Mouse (Mus musculus) kidney, adult 2 months (tissue): ENCODE measurements around the gene Zbtb37.

Experiments used
- CTCF ChIP-seq: fragments of 200-500 bp; conservative IDR thresholded peaks from 2 replicates; pipeline ENCODE4 v1.5.1; 2011; ENCODE audit warnings: low read depth, mild to moderate bottlenecking, control low read depth, low read length, moderate library complexity, mixed read lengths; ENCODE audit not compliant: insufficient read depth, insufficient read length
- POLR2A ChIP-seq: fragments of 200-500 bp; IDR thresholded peaks from one replicate; pipeline ENCODE4 v1.6.1; 2011; ENCODE audit warnings: low read depth, low read length, control low read depth

DNA sequence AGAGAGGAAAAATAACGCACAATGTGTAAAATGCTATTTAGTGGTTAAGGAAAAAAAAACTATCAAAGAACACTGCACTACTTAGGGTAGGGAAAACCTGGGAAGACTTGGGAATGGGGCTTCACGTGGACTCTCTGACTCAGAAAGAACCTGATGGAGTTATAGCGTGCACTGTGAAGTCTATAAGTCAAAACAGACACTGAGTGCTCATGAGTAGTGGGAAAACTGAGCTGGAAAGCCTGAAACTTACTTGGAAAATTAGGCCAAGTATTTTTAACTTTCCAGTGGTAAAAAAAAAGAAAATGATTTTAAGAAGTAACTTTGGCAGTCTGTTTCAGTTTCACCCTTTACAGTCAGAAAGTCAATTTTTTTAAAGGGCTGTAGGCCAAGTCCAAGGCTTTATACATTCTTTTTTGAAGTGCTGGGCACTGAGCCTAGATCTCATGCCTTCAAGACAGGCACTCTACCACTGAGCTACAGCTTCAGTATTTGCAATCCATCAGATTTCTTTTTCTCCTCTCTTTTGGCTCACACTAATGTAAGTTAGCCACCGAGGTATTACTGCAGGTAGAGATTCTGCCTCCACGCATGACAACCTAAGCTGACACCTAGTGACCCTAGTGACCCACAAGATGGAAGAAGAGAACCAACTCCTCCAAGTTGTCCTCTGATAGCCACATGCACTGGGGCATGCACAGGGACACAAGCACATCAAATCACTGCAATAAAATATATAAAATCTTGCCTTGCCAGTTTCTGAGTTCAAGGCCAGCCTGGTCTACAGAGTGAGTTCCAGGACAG lies 9.0 kb downstream of the Zbtb37 start:
- TF ChIP-seq CTCF (no peak), POLR2A (no peak)
